Mouse (Mus musculus) lung, postnatal 36 days (tissue): Measurements from ENCODE around the gene Prss36.
A peak's percentile ranks its signal among the peaks of the same experiment; 100 is the strongest.

Source experiments
- DNase-seq: peaks from one replicate; pipeline ENCODE4 v3.0.0; 2022; ENCODE audit warnings: mixed read lengths

The Prss36 gene

DNA sequence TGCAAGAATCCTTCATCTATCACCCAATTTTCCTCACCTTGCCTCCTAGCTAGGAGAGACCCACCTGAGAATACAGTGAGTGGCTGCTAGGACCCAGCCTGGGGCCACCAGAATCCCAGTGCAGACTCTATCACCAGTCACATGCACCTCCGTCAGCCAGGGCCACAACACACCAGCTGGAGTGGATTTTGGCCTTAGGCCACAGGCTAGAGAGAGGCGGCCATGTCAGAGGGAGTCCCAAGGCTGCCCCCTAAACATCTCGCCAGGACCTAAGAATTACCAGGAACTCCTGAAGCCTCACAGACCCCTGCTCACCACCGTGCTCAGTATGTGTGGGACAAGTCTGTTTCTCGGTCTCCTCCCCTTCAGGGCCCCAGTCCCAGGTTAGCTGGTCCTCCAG lies 12.4 kb downstream of the Prss36 start:
- DNase-seq: no peak

DNA sequence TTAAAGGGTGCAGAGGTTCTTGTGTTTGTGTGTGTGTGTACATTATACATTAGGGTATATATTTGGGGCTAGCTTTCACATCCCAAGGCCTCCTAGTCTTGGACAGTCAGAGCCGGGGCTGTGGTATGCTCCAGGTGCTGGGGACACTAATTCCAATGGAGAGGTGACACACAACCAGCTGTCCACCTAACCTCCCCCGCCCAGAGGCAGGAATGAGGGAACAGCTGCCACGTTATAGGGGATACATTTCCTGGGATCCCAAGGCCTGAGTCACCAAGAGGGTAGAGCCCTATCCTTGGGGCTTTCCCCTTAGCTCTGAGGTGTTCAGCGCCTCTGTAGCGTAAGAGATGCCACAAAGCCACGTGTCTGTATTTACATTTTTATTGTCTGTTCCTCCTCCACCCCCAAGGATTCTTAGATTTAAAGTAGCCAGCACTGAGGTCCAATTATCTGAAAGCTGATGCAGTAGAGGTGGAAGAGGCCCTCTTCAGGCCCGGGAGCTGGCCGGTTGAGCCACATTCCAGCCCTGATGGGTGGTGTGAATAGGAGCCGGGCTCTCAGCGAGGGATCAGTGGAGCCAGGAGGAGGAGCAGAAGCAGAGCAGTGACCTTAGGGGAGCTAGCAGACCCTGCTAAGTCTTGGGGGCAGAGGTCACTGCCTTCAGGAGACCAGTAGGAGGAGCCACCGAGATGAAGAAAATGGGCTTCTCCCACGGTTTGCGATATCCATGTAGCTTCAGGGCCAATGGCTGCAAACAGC lies 14.1 kb downstream of the Prss36 start:
- peak; percentile 84 for DNase-seq

DNA sequence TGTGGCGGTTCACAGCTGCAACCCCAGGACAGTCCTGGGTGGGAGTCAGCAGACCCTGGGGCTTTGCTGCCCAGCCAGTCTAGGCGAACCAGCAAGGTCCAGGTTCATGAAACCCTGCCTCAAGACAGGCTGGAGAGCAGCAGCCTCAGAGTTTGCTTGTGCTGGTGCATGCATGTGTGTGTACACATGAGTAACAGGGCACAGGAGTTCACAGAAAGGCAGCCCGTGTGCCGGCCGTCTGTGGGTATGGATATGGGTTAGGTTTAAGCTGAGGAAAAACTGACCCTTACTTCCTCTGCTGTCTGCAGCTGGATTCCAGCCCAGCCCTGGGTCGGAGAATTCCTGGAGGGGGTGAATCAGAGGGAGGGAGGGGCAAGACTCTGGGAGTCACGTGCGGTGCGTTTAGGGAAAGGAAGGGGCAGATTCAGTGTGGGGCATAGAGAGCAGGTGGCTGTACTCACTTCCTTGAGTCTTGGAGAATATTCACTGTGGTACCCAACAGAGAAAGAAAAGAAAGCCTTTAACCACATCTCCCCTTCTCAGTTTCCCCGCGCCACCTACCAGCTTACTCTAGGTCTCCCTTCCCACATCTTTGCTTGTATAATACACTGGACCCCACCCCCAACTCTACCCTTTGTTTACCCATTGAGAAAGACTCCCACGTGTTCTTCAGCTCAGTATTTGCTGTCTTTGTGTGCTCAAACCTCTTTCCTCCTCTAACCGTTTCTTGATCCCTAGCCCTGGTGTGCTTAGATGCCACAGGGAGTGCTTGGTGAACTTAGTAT lies 15.0 kb downstream of the Prss36 start:
- peak; percentile 84 for DNase-seq

DNA sequence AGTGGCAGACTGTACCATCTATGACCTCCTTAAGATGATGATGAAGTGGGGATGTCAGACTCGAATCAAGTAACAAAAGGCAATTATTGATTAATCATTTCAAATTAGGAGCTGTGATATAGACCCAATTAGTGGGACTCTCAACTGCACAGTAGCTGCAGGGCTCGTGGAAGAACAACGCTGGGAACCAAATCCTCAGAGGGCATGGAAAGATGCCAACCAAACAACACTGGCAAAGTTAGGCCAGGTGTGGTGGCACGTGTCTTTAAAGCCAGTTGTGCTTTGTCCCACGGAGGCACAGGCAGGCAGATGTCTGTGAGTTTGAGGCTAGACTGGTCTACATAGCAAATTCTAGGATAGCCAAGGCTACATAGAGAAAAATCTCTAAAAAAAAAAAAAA lies 15.9 kb downstream of the Prss36 start:
- no peak for DNase-seq

DNA sequence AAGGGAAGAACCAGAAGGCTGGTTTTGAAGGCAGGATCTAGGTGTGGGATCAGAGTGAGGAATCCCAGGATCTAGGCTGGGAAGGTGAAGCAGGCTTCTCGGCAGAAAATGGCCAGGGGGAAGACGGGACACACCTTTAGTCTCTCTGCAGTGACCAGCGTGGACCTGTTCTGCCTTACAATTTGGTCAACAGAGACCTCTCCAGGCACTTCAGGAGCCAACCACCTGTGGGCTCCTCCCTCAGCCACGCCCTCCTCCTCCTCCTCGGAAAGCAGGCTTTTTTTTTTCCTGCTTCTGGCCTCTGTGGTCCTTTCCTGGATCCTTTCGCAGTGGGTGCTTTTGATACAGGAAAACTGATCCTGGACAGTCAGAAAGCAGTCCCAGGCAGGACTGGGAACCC lies 16.6 kb downstream of the Prss36 start, which contains the start of gene Prss8:
Gene Prss8 (minus strand): TSS at position 182 of the 400 bp plus-strand sequence.
- peak; percentile 93 for DNase-seq

DNA sequence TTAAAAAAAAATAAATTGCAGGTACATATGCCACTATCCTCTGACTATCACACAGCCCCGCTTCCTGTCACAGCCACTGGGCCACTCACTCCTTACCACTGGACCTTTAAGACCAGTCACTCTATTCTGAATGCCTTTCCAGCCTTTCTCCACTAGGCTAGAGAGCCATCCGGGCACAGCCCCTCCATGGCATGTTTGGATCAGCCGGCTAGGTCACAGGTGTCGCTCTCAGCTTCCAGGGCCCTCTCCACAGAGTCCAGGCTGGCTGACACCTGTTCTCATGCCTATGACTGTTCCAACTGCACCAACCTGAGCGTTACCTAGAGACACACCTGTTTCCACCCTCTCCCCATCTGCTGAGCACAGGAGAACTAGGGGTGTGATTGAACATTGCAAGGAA lies 17.9 kb downstream of the Prss36 start:
- peak; percentile 51 for DNase-seq

DNA sequence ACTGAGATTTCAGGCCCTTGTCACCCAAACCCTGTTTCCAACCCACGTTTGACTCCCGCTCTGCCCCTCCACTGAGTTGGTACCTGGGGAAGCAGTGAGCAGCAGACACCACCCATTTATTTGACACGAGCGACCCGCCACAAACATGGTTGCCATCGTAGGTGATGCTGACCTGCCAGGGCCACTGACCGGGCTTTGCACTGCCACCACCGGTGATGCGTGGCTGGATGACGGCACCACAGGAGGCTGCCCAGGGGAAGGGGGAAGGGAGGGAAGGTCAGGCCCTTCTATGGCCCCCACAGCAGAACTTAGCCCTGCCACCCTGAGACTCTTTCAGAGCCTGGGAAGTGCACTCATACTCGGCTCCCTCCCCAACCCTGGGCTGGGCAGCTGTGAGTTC lies 18.8 kb downstream of the Prss36 start:
- no peak for DNase-seq

DNA sequence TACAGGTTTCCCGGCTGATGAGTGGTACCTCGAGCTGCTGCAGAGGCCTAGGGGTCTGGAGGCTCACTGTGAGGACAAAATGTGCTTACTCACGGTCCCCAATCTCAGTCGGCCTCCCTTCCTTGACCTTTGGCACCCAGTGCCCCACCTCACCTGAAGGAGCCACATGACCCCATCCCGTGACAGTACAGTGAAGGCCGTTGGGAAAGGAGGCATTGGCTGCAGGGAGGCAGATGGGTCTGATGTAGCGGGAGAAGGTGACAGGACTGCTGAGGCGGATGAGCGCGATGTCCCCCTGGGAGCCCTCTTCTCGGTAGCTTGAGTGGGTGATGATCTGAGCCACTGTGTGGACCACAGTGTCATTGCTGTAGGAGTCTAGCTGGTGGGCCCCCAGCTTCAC lies 19.7 kb downstream of the Prss36 start:
- DNase-seq: no peak

DNA sequence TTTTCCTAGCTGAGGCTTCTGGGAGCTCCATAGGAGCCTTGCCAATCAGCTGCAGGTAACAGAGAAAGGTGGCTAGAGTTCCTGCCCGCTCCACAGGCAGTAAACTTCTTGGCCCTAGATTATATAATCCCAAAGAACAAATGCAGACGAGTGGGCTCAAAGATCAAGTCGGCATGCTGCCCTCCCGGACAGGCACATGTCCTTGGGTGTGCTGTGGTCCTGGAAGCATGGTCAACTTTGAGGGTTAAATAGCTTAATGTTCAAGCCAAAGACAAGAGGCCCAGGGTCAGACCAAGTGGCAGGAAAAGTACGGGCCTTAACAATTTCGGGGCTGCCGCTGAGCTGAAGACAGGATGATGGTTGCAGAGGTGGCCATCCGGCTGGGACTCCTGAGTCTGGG lies 20.5 kb downstream of the Prss36 start:
- no peak for DNase-seq

DNA sequence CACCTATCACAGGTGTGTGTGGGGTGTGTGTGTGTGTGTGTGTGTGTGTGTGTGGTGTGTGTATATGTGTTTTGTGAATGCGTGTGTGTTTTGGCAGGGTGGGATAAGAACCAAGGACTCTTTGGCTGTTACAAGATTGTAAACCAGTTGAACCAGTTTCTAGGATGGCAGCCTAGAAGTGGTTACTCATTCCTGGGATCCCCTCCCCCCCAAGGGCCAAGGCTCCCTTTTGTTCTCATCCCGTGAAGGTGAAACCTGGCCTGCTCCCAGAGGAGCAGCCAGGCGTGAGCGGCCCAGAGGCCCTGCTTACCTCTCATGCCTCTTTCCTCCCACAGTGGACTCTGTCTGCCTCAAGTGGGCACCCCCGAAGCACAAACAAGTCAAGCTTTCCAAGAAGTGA lies 21.3 kb downstream of the Prss36 start:
- DNase-seq: peak; percentile 87

DNA sequence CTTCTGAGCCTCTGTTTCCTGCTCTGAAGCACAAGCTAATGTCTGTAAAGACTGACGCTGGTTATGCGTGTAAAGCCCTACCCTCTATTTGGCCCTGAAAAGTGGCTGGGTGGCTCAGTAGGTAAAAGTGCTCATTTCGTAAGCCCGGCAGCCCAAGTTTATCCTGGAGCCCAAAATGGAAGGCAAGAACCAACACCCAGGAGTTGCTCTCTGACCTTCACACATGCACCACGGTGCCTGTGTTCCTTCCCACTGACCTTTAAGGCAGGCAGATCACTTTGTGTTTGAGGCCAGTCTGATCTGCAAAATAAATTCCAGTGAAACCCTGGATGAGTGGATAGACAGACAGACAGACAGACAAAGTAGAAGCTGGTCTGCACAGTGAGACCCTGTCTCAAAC lies 22.8 kb downstream of the Prss36 start:
- DNase-seq: no peak

DNA sequence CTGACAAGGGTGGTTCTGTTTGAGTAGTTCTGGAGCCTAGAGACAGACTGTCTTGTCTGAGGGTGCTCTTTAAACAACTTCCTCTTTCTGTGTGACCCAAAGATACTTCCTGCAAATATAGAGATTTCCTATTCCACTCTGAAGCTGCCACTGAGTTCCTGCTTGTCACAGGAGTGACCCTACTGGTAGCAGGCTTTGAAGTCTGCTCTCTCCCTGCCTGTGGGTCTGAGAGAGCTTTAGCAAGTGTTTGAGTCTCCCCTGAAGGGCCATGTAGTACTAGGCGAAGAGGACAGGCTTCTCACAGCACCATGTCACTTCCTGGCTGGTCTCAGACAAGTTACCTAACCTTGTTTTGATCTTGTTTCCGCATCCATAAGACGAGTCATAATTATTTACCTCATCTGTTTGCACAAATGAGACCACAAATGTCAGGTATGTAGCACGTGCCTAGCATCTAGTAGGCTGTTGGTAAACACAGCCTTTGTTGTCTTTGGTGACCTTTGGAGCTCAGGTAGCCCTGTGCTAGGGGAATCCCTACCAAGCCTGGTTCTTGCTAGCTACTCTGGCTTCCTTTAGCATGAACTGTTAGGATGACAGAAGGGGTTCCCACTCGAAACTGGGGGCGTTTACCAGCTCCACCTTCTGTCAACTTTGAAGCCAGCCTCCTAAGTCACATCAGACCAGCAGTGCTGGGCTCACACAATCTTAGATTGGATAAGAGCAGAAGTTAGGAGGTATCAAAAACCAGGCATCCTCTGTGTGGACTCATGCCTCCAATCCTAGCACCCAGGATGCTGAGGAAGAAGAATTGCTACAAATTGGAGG lies 23.9 kb downstream of the Prss36 start:
- peak; percentile 39 for DNase-seq

DNA sequence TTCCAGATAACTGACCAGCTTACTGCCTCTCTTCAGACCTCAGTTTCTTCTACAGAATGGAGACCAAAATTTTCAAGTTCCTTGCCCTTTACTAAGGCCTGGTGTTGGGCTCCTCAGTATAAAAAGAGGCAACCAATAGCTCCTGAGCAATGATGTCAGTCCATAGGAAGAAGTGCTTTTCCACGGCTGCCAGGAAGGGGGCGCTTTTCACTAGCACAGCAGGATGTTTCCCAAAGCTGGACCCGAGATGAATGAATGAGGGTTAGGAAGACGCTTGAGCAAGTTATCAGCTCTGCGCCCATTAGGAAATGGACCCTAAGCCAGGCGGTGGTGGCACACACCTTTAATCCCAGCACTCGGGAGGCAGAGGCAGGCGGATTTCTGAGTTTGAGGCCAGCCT lies 25.0 kb downstream of the Prss36 start:
- peak; percentile 76 for DNase-seq

DNA sequence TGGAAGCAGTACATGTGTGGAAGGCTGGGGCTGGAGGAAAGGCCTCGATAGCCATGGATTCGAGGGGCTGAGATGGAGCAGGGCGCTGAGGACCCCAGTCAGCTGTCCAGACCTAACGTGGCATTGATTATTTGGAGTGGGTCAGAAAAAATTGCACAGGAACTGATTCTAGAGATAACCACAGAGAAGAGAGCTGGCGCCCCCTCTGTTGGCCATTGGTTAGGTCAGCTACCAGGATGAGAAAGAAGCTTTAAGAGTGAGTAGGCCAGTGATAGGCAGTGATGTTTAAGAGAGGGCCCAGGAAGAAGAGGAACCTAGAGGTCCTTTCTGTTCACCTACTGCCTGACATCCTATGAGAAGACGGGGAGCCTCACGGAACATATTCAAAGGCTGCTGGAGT lies 27.2 kb downstream of the Prss36 start:
- peak; percentile 55 for DNase-seq

DNA sequence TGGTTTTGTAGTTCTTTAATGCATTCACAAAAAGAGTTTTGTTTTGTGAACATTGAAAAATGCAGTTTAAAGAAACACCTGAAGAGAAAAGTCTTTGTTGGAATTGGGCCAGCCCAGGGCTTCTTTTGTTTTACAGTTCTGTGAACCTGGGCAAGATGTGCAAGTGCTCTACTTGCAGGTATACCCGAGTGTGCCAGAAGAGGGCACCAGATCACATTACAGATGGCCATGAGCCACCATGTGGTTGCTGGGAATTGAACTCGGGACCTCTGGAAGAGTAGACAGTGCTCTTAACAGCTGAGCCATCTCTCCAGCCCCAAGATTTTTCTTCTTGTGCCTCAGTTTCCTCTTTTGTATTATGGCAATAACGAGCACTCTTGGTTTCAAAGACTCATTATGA lies 28.3 kb downstream of the Prss36 start:
- peak; percentile 86 for DNase-seq

DNA sequence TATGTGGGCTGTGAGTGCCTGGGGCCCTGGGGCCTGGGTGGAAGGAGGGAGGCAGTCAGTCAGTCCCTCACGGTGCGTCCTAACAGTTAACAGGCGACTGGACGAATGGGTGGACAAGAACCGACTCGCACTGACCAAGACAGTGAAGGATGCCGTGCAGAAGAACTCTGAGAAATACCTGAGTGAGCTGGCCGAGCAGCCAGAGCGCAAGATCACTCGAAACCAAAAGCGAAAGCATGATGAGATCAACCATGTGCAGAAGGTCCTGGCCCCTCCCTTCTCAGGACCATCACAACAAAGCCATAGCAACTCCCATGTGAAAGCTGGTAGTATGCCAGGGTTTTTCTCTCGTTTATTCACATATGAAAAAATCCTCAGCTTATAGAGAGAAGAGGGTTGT lies 31.2 kb downstream of the Prss36 start:
- DNase-seq: no peak

DNA sequence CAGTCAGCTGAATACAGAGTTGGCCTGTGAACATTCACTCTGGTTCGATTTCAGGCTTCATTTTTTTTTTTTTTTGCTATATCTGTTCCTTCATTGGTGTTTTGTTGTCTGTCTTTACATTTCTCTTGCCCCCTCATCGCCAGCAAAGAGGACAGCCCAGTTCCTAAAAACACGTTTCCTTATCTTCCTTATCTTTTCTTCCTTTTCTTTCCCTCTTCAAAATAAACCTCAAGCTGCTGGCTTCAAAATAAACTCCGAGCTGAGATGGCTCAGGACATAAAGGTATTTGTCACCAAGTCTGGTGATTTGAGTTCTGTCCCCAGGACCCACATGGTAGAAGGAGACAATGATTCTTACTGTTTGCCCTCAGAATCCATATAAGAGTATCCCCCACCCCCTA lies 33.6 kb downstream of the Prss36 start:
- no peak for DNase-seq

DNA sequence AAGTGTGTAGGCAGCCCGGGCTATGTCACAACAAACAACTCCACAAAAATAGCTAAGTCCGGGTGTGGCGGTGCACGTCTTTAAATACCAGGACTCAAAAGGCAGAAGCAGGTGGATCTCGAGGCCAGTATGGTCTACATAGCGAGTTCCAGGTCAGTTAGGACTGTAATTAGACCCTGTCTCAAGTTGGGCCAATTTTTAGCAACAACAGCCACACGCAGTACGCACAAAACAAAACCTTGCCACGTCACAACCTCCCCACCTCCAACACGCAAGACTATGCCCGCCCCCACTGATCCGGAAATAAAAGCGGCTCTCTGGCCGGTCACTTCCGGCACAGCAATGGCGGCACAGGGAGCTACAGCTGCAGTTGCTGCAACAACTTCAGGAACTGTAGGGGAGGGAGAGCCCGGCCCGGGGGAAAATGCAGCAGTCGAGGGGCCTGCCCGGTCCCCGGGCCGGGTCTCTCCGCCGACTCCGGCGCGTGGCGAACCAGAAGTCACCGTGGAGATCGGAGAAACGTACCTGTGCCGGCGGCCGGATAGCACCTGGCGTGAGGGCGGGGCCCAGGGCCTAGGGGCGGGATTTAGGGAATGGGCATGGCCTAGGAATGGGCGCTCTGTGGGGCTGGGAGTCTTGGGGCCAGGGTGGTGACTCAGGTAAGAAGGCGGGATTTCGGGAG lies 34.2 kb downstream of the Prss36 start, which contains the start of gene Kat8:
Gene Kat8 (plus strand): TSS at position 327 of the 682 bp plus-strand sequence.
- DNase-seq: peak; percentile 95

DNA sequence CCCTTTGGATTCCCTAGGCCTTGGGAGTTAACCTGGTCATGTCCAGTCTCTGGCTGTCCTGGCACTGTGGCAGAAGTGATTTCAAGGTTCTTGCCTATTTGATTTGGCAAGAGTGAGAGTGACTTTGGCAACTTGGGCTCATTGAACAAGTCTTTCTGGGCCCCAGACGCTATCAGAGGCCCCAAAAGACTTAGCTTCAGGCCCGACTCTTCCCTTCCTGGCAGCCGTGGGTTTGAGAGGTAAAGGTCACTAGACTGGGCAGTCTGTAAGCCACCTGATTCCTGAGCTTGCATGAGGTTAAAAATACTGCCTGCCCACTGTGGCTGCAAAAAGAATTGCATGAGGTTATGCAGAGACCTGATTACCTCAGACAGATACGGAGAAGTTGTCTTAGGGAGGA lies 37.9 kb downstream of the Prss36 start:
- no peak for DNase-seq

DNA sequence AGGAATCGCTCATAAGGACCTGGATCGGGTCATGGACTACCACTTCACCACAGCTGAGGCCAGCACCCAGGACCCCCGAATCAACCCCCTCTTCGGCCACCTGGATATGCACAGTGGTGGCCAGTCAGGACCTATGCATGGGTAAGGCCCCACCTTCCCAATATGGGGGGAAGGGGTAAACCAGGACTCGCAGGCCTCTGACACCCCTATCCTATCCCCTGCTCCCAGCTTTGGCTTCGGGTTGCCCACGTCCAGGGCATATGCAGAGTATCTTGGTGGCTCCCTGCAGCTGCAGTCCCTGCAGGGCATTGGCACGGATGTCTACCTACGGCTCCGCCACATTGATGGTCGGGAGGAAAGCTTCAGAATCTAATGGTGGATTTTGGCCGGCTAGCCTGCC lies 38.6 kb downstream of the Prss36 start:
- no peak for DNase-seq

DNA sequence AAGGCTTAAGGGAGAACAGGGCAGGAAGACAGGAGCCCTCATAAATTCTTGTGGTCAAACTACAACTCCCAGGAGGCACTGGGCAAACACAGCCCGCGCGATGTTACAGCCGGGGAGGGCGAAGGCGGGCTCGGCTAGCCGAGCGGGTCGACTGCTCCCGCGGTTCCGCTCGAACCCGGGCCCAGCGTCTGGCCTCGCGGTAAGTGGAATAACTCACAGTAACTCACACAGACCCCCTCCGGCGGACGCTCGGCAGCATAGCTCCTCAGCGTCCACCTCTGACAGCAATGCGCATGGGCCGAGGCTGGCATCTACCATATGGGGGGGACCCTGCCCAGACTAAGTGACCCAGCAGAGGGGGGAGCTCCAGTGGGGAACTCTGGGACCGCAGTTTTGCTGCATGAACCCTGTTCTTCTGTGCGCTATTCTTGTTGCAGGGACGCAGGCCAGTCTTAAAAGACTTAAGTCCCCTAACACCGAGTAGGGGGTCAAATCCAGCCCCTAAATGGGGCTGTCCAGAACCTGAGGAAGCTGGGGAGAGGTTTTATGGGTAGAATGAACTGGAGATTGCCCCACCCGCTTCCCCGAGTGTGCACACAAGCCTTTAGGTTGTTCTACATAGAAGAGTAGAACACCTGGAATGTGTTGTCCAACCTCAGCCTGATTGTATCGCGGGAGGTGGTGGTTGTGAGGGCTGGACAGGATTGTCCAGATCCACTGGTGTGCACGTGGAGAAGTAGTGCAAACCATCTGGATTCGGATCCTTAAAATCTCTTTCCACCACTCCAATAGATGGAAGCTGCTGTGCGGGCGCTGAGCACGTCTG lies 42.3 kb downstream of the Prss36 start, which contains the start of gene Bckdk:
Gene Bckdk (plus strand): TSS at position 112 of the 826 bp plus-strand sequence.
- DNase-seq: peak; percentile 88

DNA sequence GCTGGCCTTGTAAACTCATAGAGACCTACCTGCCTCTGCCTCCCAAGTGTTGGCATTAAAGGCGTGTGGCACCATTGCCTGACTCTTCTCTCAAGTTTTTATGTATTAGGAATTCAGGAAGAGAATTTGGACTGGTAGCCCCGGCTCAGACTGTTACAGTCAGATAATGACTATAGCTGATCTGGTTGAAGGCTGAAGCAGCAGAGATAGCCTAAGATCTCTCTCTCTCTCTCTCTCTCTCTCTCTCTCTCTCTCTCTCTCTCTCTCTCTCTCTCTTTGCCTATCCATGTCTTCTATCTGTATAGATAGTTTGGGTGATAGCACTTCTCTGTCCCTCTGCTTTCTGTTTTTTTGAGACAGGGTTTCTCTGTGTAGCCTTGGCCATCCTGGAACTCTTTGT lies 44.8 kb downstream of the Prss36 start:
- no peak for DNase-seq
